Mouse (Mus musculus): ENCODE data around the gene Pcsk5. TPM values are rescaled to one million over a fixed set of nuclear protein-coding genes. Genes with fewer than 3 reads are reported as not detected.

The Pcsk5 gene
- total and polyA plus RNA-seq, 3 experiments = 0.27 TPM; not detected in 2

DNA sequence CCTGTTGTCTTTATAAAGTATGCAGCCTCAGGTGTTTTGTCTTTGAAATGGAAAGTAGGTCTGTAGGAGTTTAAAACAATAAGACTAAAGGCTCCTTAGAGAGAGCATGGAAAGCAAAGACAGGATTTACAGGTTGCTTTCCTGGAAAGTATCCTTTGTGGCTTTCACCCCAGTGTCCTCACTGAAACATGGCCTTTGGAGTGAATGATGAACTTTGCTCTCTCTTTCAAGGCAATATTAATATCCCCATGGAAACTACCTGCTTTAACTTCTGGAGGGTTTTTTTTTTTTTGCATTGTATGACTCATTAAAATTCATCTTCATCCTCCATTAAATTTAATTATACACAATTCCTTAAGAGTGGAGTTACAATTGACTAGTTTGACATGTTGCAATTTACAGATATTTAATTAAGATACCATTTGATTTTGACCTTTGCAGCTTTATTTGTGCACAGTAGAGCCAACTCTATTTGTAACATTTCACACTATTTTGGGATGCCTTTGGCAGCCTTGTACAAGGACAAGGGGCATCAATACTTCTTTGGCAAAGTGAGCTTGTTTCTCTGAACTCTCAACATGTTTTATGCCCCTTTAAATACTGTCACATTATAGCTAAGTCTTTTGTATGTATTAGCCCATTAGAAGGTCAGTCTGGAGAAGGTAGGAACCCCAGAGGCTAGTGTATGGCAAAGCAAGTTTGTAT lies 283.9 kb downstream of the Pcsk5 start:
- Histone ChIP-seq H3K36me3 (replicated peaks) (no peaks in the 10 kb centered on the region), H3K4me3 (ENCODE audit: low read depth, low read length) (no peak overlapping the region), H3K27me3 (ENCODE audit: insufficient read depth, low read length) (no peaks in the 10 kb centered on the region), H3K9me3 (replicated peaks) (no peaks in the 10 kb centered on the region), H3K4me1 (ENCODE audit: insufficient read depth, low read depth, low read length) (no peaks in the 10 kb centered on the region)
- TF ChIP-seq GATA2 (IDR thresholded peaks at IDR 0.05; ENCODE audit: borderline replicate concordance, low read depth, low read length) (no peak), CTCF (IDR thresholded peaks at IDR 0.05; ENCODE audit: low read depth, low read length) (no peak), POLR2AphosphoS5 (IDR thresholded peaks at IDR 0.05; ENCODE audit: insufficient replicate concordance, low read depth, low read length) (no peak), TAL1 (conservative IDR thresholded peaks at IDR 0.05; ENCODE audit: low read depth, low read length) (no peak), GATA1 (IDR thresholded peaks at IDR 0.05; ENCODE audit: borderline replicate concordance, low read length) (no peak)
- ATAC-seq (ENCODE audit: extremely low read depth, insufficient number of reproducible peaks, low FRiP score, poor library complexity, severe bottlenecking) = no peak
- DNase-seq (ENCODE audit: low spot score) = no peak

DNA sequence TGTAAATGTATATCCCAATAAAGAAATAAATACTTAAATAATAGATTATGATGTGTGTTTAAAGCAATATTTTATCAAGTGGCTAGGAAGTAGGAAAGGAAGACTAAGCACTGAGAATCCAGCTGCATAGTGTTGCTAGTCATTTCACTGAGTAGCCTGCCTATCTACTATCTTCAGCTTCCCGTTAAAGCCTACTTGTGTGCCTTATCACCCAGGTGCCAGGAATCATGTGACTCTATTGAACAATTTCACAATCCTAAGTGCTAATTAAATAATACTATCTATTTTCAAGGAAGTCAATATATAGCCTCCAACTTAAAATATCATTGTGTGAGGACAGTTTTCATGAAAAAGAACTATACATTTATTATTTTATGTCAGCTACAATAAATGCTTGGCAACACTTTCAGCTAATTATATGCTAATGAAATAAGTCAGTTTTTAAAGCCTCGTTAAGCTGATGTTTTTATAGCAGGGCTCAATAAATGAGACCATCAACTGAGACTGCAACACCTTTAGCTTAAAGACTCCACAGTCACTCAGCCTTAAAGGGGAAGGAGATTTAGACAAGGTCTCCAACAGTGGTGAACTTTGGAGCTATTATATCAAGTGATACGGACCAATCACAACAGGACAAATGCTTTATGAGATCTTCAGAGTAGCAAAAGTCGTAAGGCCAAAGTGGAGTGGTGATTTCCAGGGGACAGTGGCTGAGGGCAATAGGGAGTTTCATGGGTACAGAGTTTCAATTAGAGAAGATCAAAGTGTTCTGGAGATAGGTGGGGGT lies 308.5 kb downstream of the Pcsk5 start:
- DNase-seq (ENCODE audit: low spot score) (no peak), ATAC-seq (ENCODE audit: extremely low read depth, insufficient number of reproducible peaks, low FRiP score, poor library complexity, severe bottlenecking) (no peak)
- TF ChIP-seq POLR2AphosphoS5 (IDR thresholded peaks at IDR 0.05; ENCODE audit: insufficient replicate concordance, low read depth, low read length) = no peak
- TF ChIP-seq GATA2 (IDR thresholded peaks at IDR 0.05; ENCODE audit: borderline replicate concordance, low read depth, low read length) = no peak
- TF ChIP-seq CTCF (IDR thresholded peaks at IDR 0.05; ENCODE audit: low read depth, low read length) = no peak
- no peak for TF ChIP-seq TAL1 (conservative IDR thresholded peaks at IDR 0.05; ENCODE audit: low read depth, low read length)
- TF ChIP-seq GATA1 (IDR thresholded peaks at IDR 0.05; ENCODE audit: borderline replicate concordance, low read length) = no peak
- Histone ChIP-seq H3K36me3 (replicated peaks) (no peaks in the 10 kb centered on the region), H3K27me3 (ENCODE audit: insufficient read depth, low read length) (no peaks in the 10 kb centered on the region), H3K9me3 (replicated peaks) (no peaks in the 10 kb centered on the region), H3K4me1 (ENCODE audit: insufficient read depth, low read depth, low read length) (no peaks in the 10 kb centered on the region), H3K4me3 (ENCODE audit: low read depth, low read length) (no peak overlapping the region)

DNA sequence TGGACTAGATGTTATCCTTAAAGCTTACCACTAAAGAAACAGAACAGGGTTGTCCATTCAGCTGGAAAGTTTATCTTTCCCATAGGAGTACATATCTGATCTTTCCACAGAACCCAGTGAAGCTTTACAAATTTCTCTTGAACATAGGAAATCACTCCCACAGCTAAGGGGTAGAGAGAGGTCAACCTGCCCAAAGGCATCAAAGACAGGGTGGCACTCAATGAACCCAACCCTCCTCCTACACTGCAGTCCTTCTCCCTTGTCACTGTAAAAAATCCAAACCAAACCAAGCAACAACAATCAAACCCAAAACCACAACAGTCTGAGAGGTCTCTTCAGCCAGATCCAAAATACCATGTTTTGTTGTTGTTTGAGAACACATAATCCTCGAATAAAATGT lies 311.9 kb downstream of the Pcsk5 start:
- Histone ChIP-seq H3K27me3 (ENCODE audit: insufficient read depth, low read length) (no peaks in the 10 kb centered on the region), H3K4me1 (ENCODE audit: insufficient read depth, low read depth, low read length) (no peaks in the 10 kb centered on the region), H3K4me3 (ENCODE audit: low read depth, low read length) (no peak overlapping the region), H3K9me3 (replicated peaks) (no peaks in the 10 kb centered on the region), H3K36me3 (replicated peaks) (no peaks in the 10 kb centered on the region)
- ATAC-seq (ENCODE audit: extremely low read depth, insufficient number of reproducible peaks, low FRiP score, poor library complexity, severe bottlenecking) (no peak), DNase-seq (ENCODE audit: low spot score) (no peak)
- no peak for TF ChIP-seq GATA2 (IDR thresholded peaks at IDR 0.05; ENCODE audit: borderline replicate concordance, low read depth, low read length)
- TF ChIP-seq POLR2AphosphoS5 (IDR thresholded peaks at IDR 0.05; ENCODE audit: insufficient replicate concordance, low read depth, low read length) = no peak
- TF ChIP-seq GATA1 (IDR thresholded peaks at IDR 0.05; ENCODE audit: borderline replicate concordance, low read length) = no peak
- TF ChIP-seq CTCF (IDR thresholded peaks at IDR 0.05; ENCODE audit: low read depth, low read length) = no peak
- no peak for TF ChIP-seq TAL1 (conservative IDR thresholded peaks at IDR 0.05; ENCODE audit: low read depth, low read length)

DNA sequence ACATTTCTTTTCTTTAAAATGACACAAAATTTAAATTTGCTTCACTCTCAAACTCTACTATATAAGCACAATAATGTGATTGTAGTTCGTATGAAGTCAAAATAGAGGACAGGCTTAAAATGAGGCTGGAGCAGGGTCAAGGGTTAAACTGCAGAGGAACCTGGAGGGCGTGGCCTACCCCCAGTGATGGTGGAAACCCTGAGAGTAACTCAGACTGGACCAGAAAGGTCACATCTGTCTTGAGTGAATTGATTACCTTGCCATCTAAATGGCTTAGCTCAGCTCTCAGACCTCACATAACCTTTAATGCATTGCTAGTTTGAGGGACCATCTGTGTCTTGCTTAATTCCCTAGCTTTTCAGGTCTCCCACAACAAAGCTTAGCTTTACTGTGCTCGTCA lies 323.0 kb downstream of the Pcsk5 start:
- TF ChIP-seq GATA2 (IDR thresholded peaks at IDR 0.05; ENCODE audit: borderline replicate concordance, low read depth, low read length) (no peak), CTCF (IDR thresholded peaks at IDR 0.05; ENCODE audit: low read depth, low read length) (no peak), POLR2AphosphoS5 (IDR thresholded peaks at IDR 0.05; ENCODE audit: insufficient replicate concordance, low read depth, low read length) (no peak), TAL1 (conservative IDR thresholded peaks at IDR 0.05; ENCODE audit: low read depth, low read length) (no peak), GATA1 (IDR thresholded peaks at IDR 0.05; ENCODE audit: borderline replicate concordance, low read length) (no peak)
- no peaks in the 10 kb centered on the region for H3K36me3 ChIP-seq (replicated peaks)
- H3K4me3 ChIP-seq (ENCODE audit: low read depth, low read length) = no peak overlapping the region
- no peaks in the 10 kb centered on the region for H3K27me3 ChIP-seq (ENCODE audit: insufficient read depth, low read length)
- DNase-seq (ENCODE audit: low spot score) (no peak), ATAC-seq (ENCODE audit: extremely low read depth, insufficient number of reproducible peaks, low FRiP score, poor library complexity, severe bottlenecking) (no peak)
- H3K4me1 ChIP-seq (ENCODE audit: insufficient read depth, low read depth, low read length) = no peaks in the 10 kb centered on the region
- H3K9me3 ChIP-seq (replicated peaks) = no peaks in the 10 kb centered on the region

DNA sequence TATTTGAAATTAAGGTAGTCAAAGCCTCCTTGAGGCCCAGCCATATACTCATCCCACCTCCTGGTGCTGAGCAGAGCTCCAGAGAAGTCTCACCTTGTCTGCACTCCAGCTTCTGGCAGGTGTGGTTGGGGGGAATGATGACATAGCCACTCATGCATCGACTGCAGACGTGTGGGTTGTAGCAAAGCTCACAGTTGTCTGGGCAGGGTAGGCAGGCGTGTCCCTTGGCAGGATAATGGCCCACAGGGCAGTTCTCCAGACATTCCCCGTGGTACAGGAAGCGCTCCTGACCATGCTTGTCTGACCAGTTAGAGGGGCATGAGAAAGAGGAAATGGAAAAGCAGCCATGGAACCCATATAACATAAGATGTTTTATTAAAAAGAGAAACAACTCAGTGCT lies 326.1 kb downstream of the Pcsk5 start:
- Histone ChIP-seq H3K27me3 (ENCODE audit: insufficient read depth, low read length) (no peaks in the 10 kb centered on the region), H3K4me1 (ENCODE audit: insufficient read depth, low read depth, low read length) (no peaks in the 10 kb centered on the region), H3K4me3 (ENCODE audit: low read depth, low read length) (no peak overlapping the region), H3K9me3 (replicated peaks) (no peaks in the 10 kb centered on the region), H3K36me3 (replicated peaks) (no peaks in the 10 kb centered on the region)
- ATAC-seq (ENCODE audit: extremely low read depth, insufficient number of reproducible peaks, low FRiP score, poor library complexity, severe bottlenecking) (no peak), DNase-seq (ENCODE audit: low spot score) (no peak)
- no peak for TF ChIP-seq CTCF (IDR thresholded peaks at IDR 0.05; ENCODE audit: low read depth, low read length)
- TF ChIP-seq GATA2 (IDR thresholded peaks at IDR 0.05; ENCODE audit: borderline replicate concordance, low read depth, low read length) = no peak
- TF ChIP-seq GATA1 (IDR thresholded peaks at IDR 0.05; ENCODE audit: borderline replicate concordance, low read length) = no peak

- no peak for TF ChIP-seq CTCF (IDR thresholded peaks at IDR 0.05; ENCODE audit: low read depth, low read length)
- Histone ChIP-seq H3K4me1 (ENCODE audit: insufficient read depth, low read depth, low read length) (no peaks in the 10 kb centered on the region), H3K4me3 (ENCODE audit: low read depth, low read length) (no peak overlapping the region), H3K36me3 (replicated peaks) (no peaks in the 10 kb centered on the region), H3K27me3 (ENCODE audit: insufficient read depth, low read length) (no peaks in the 10 kb centered on the region), H3K9me3 (replicated peaks) (no peaks in the 10 kb centered on the region)
- ATAC-seq (ENCODE audit: extremely low read depth, insufficient number of reproducible peaks, low FRiP score, poor library complexity, severe bottlenecking) = no peak
- no peak for DNase-seq (ENCODE audit: low spot score)
Measured at GRCm38 (mm10) chr19:17504212-17504611, 333.2 kb downstream of the Pcsk5 start.

All from G1E (cell line).